Mouse (Mus musculus) heart, embryonic 11.5 days (tissue): ENCODE measurements around the gene Snrpa1. TPM values are rescaled to one million over a fixed set of nuclear protein-coding genes. Genes with fewer than 3 reads are reported as not detected.

Experiments used
- ATAC-seq: fragments of 200-750 bp; cut with Nextera tagmentation; replicated peaks from 2 replicates; pipeline ENCODE4 v1.8.0; 2017; ENCODE audit warnings: moderate library complexity; ENCODE audit not compliant: insufficient number of reproducible peaks, low FRiP score, low TSS enrichment
- H3K27ac ChIP-seq: fragments of 300-500 bp; sonication (generic); 2 replicates; pipeline ENCODE4 v1.5.1; 2014; ENCODE audit warnings: mild to moderate bottlenecking, low read depth, low read length
- H3K27me3 ChIP-seq: fragments of 300-500 bp; sonication (generic); 2 replicates; pipeline ENCODE4 v1.6.1; 2014; ENCODE audit warnings: mild to moderate bottlenecking, low read length, mixed read lengths; ENCODE audit not compliant: control insufficient read depth, insufficient read depth
- H3K36me3 ChIP-seq: fragments of 300-500 bp; sonication (generic); 2 replicates; pipeline ENCODE4 v1.6.1; 2014; ENCODE audit warnings: mild to moderate bottlenecking, low read length, moderate library complexity, mixed read lengths; ENCODE audit not compliant: control insufficient read depth, insufficient read depth
- H3K4me1 ChIP-seq: fragments of 300-500 bp; sonication (generic); 2 replicates; pipeline ENCODE4 v1.6.1; 2014; ENCODE audit warnings: low read length; ENCODE audit not compliant: control insufficient read depth, insufficient read depth
- H3K4me2 ChIP-seq: fragments of 300-500 bp; sonication (generic); 2 replicates; pipeline ENCODE4 v1.6.1; 2014; ENCODE audit warnings: mild to moderate bottlenecking, moderate library complexity
- H3K4me3 ChIP-seq: fragments of 300-500 bp; sonication (generic); 2 replicates; pipeline ENCODE4 v1.5.1; 2014; ENCODE audit warnings: low read depth, low read length
- H3K9ac ChIP-seq: fragments of 300-500 bp; sonication (generic); 2 replicates; pipeline ENCODE4 v1.6.1; 2014; ENCODE audit warnings: mild to moderate bottlenecking, low read depth, low read length, moderate library complexity
- H3K9me3 ChIP-seq: fragments of 300-500 bp; sonication (generic); replicated peaks from 2 replicates; pipeline ENCODE4 v1.6.1; 2016; ENCODE audit warnings: low read length; ENCODE audit not compliant: control insufficient read depth
- WGBS: fragments of 180-500 bp; shearing (Covaris S2); extraction: QIAGEN DNeasy Blood & Tissue Kit; methylation state at CpG from one replicate; pipeline ENCODE4 v1.1.7; 2014; ENCODE audit not compliant: insufficient replicate concordance; 5-methylcytosine and 5-hydroxymethylcytosine counted together
- polyA plus RNA-seq: library from polyadenylated mRNA; unstranded; fragments of >200 nt; fragmentation: Nextera tagmentation; extraction: Ambion mirVana; gene quantifications from 2 replicates; pipeline ENCODE4 v1.2.1, GENCODE M21; 2014

Snrpa1 gene
- polyA plus RNA-seq, 1 experiment from 2014 or later: 128 TPM

- Histone ChIP-seq H3K4me1 (peaks cover 11% of the 10 kb centered on the region; the same call in 1 of the 2 replicates), H3K9ac (peak overlapping the region; percentile 79), H3K9me3 (no peaks in the 10 kb centered on the region), H3K4me3 (peak overlapping the region; percentile 82), H3K27ac (no peak overlapping the region), H3K36me3 (peaks cover 3% of the 10 kb centered on the region), H3K4me2 (peak overlapping the region; percentile 76), H3K27me3 (peaks cover 2% of the 10 kb centered on the region; the same call in 1 of the 2 replicates)
- WGBS: under 1% methylated on average over 64 of the region's 64 CpGs
- peak; percentile 85 for ATAC-seq
These were observed 1.5 kb downstream of the Snrpa1 start for GRCm38 (mm10) chr7:66060066-66060956.

- Histone ChIP-seq H3K27ac (no peak overlapping the region), H3K4me1 (peaks cover 11% of the 10 kb centered on the region; the same call in 1 of the 2 replicates), H3K9ac (peak overlapping the region; percentile 79), H3K4me3 (peak overlapping the region; percentile 82), H3K27me3 (peaks cover 2% of the 10 kb centered on the region; the same call in 1 of the 2 replicates), H3K4me2 (peak overlapping the region; percentile 76), H3K9me3 (no peaks in the 10 kb centered on the region), H3K36me3 (peaks cover 3% of the 10 kb centered on the region)
- WGBS: 2% methylated on average over 14 of the region's 14 CpGs
- ATAC-seq: no peak
These were observed 2.3 kb downstream of the Snrpa1 start for GRCm38 (mm10) chr7:66061057-66061456.

GRCm38 (mm10) chr7:66076411-66076810 is 17.6 kb downstream of the Snrpa1 start:
- Histone ChIP-seq H3K27me3 (no peaks in the 10 kb centered on the region), H3K4me1 (peaks cover 8% of the 10 kb centered on the region; the same call in 1 of the 2 replicates), H3K4me3 (no peak overlapping the region), H3K9me3 (no peaks in the 10 kb centered on the region), H3K9ac (no peak overlapping the region), H3K36me3 (peaks cover 18% of the 10 kb centered on the region), H3K4me2 (no peak overlapping the region), H3K27ac (no peak overlapping the region)
- ATAC-seq: no peak
- 86% methylated on average over 2 of the region's 2 CpGs for WGBS

- peak within 1 kb of the TSS; percentile 47; the same call in 1 of the 2 replicates for H3K27ac ChIP-seq
- H3K4me2 ChIP-seq: peak within 1 kb of the TSS; percentile 83
- peak within 1 kb of the TSS; percentile 74 for H3K9ac ChIP-seq
- H3K9me3 ChIP-seq: no peaks in the 10 kb centered on the region
- H3K4me1 ChIP-seq: peaks cover 8% of the 10 kb centered on the region; the same call in 1 of the 2 replicates
- peak within 1 kb of the TSS; percentile 75 for H3K4me3 ChIP-seq
- peaks cover 13% of the 10 kb centered on the region for H3K36me3 ChIP-seq
- ATAC-seq: peak; percentile 100
- WGBS: under 1% methylated on average over 65 of the region's 65 CpGs
- no peaks in the 10 kb centered on the region for H3K27me3 ChIP-seq
These were observed 20.8 kb downstream of the Snrpa1 start, which contains the start of gene Selenos for GRCm38 (mm10) chr7:66079364-66080230. Gene Selenos (plus strand): TSS chr7:66079649.

- Histone ChIP-seq H3K4me1 (peaks cover 8% of the 10 kb centered on the region; the same call in 1 of the 2 replicates), H3K9ac (peak overlapping the region; percentile 74), H3K4me3 (peak overlapping the region; percentile 75), H3K9me3 (no peaks in the 10 kb centered on the region), H3K27me3 (no peaks in the 10 kb centered on the region), H3K4me2 (peak overlapping the region; percentile 83), H3K36me3 (peaks cover 13% of the 10 kb centered on the region), H3K27ac (peak overlapping the region; percentile 47; the same call in 1 of the 2 replicates)
- WGBS: 46% methylated on average over 5 of the region's 5 CpGs
- ATAC-seq: no peak
These were observed 21.4 kb downstream of the Snrpa1 start for GRCm38 (mm10) chr7:66080231-66080613.

- ATAC-seq: no peak
These were observed 25.0 kb downstream of the Snrpa1 start for GRCm38 (mm10) chr7:66083757-66084156.

GRCm38 (mm10) chr7:66084546-66084945 is 25.7 kb downstream of the Snrpa1 start:
- WGBS: 83% methylated on average over 7 of the region's 7 CpGs
- H3K4me3 ChIP-seq: no peak overlapping the region
- ATAC-seq: no peak
- no peak overlapping the region for H3K9ac ChIP-seq
- H3K27ac ChIP-seq: no peak overlapping the region
- no peaks in the 10 kb centered on the region for H3K9me3 ChIP-seq
- H3K4me2 ChIP-seq: no peak overlapping the region
- H3K36me3 ChIP-seq: peaks cover 29% of the 10 kb centered on the region
- H3K27me3 ChIP-seq: no peaks in the 10 kb centered on the region
- peaks cover 8% of the 10 kb centered on the region; the same call in 1 of the 2 replicates for H3K4me1 ChIP-seq

More at GRCm38 (mm10) chr7:66083757-66084156, 25.0 kb downstream of the Snrpa1 start:
- WGBS: 93% methylated on average over 6 of the region's 6 CpGs
- Histone ChIP-seq H3K4me2 (no peak overlapping the region), H3K27me3 (no peaks in the 10 kb centered on the region), H3K4me1 (peaks cover 8% of the 10 kb centered on the region; the same call in 1 of the 2 replicates), H3K9ac (no peak overlapping the region), H3K27ac (no peak overlapping the region), H3K36me3 (peaks cover 26% of the 10 kb centered on the region), H3K9me3 (no peaks in the 10 kb centered on the region), H3K4me3 (no peak overlapping the region)

- H3K9ac ChIP-seq: no peak overlapping the region
- ATAC-seq: no peak
- no peak overlapping the region for H3K27ac ChIP-seq
- H3K4me3 ChIP-seq: no peak overlapping the region
- no peak overlapping the region for H3K4me2 ChIP-seq
- H3K4me1 ChIP-seq: no peaks in the 10 kb centered on the region; the same call in 1 of the 2 replicates
- no peaks in the 10 kb centered on the region for H3K27me3 ChIP-seq
- peaks cover 38% of the 10 kb centered on the region for H3K36me3 ChIP-seq
- 90% methylated on average over 4 of the region's 4 CpGs for WGBS
- no peaks in the 10 kb centered on the region for H3K9me3 ChIP-seq
These were observed 28.8 kb downstream of the Snrpa1 start for GRCm38 (mm10) chr7:66087652-66088051.
